Mouse (Mus musculus) forelimb bud, embryonic 11.5 days (tissue): ENCODE measurements around the gene Ror2.

Experiments used
- DNase-seq: peaks from one replicate; pipeline ENCODE4 v3.0.0-alpha.2; 2012; ENCODE audit warnings: low read depth, low spot score

The Ror2 gene

DNA sequence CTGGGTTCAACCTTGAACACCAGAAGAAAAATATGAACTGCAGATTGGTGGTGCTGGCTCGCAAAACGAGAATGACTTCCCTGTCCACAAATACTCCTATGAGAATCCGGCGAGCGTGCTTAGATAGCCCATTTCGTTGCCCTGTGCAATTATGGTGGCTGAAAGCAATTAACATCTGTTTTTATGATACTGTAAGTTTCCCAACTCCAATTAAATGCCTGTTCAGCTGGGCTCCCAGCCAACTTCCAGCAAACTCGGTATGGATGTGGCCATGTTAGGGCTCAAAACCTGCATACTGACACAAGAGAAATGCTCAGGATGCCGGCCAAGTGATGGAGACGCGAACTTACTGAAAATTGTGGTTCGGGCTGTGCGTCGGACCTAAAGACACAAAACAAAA, 155.4 kb downstream of the Ror2 start:
- no peak for DNase-seq

DNA sequence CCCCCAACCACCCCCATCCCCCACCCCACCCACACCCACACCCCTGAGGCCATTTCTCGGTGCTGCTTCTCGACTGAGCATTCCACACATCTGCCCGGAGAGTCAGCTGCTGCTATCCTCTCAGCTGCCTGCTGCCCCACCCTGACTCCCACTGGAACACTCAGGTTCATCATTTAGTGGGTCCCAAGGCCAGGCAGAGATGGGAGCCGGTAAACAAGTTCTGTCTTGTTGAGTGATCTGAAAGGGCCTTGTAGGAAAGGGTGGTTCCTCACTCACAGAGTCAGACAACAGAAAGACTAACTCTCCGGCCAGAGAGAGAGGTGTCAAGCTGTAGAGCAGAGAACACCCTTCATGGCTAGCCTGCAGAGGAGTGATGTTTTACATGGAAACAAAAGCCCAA, 155.9 kb downstream of the Ror2 start:
- no peak for DNase-seq

- DNase-seq: no peak
These were observed 160.3 kb downstream of the Ror2 start for GRCm38 (mm10) chr13:53125627-53126026.

- no peak for DNase-seq
These were observed 163.8 kb downstream of the Ror2 start for GRCm38 (mm10) chr13:53122085-53122484.

DNA sequence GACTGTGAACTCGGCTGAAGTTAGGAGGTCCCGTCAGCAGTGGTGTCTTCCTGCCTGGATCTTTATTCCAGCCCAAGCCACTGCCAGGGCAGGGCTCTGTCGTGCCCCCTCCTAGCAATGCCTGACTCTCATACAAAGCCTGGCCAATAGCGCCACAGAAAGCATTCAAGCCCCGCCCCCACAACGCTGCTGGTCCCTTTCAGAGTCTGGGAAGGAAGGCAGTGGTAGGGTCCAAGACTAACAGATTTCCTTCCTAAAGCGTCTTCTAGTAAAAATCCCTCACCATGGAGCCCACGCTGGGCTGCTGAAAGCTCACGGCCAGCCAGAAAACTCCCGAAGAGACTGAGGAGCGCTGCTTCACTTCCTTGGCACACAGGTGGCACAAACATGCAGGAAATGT, 165.0 kb downstream of the Ror2 start:
- DNase-seq: no peak

GRCm38 (mm10) chr13:53119586-53120426, 166.1 kb downstream of the Ror2 start:
- DNase-seq: peak; percentile 93

DNA sequence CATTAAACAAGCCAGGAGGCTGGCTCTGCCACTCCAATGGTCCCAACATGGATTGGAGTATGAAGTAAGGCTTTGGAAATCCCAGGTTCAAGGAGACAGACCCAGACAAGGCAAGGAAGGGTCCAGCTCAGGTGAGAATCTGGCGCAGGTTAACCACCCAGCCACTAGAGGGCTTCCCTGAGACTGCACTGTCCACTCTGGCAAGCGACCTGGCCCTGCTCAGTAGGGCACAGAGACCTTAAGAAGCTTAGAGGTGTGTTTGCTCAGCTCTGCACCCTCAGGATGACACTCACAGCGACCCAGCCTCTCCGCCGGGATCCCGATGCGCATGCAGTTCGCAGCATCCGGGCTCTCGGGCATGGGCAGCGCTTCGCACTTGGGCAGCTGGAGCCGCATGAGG, 167.5 kb downstream of the Ror2 start:
- no peak for DNase-seq

DNA sequence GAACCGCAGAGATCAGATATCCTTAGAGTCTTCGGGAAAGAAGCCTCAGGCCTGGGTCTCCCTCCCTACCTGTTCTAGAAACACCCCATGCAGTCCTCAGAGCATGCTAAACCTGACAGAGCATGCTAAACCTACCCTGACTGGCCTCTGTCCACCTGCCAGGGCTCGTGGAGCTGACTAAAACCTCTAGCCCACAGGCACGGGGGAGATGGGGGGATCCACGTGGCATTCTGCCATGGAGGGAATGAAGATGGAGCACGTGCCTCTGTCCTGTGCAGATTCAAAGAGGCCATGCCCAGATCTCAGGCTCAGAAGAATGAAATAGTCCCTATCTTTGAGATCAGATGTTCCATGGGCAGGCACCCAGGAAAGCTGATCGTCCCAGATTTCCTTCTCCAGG, 168.0 kb downstream of the Ror2 start:
- no peak for DNase-seq

DNA sequence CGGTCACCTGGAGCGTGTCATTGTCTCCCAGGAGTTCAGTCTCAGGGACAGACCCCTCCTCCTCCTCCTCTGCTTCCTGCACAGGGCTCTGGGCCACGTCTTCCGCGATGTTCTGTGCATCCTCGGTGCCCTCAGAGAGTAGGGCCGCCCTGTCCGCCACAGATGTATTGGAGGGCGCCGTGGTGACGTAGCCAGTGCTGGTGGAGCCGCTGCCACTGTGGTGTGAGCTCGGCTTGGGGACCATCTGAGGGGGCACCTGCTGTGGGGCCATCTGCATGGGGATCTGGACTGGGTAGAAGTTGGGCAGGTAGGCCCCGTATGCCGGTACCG, 175.7 kb downstream of the Ror2 start:
- DNase-seq: no peak

- peak; percentile 98 for DNase-seq
These were observed 176.2 kb downstream of the Ror2 start for GRCm38 (mm10) chr13:53109560-53110248.

DNA sequence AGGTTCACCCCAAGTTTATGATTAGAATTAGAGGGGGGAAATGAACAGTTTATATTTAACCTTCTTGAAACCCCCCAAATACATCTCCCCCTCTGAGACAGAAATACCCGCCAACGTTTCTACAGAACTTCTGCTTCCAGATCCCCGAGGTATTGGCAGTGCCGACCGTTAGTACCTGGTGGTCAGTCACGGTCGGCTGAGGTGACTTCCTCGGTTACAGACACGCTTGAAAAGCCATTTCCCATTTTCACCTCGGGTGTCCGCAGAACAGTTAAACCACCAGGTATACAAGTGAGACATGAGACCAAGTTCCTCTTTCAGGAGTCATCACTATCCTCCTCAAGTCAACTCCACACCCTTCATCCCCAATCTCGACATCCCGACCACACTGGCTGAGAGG, 179.2 kb downstream of the Ror2 start:
- no peak for DNase-seq

DNA sequence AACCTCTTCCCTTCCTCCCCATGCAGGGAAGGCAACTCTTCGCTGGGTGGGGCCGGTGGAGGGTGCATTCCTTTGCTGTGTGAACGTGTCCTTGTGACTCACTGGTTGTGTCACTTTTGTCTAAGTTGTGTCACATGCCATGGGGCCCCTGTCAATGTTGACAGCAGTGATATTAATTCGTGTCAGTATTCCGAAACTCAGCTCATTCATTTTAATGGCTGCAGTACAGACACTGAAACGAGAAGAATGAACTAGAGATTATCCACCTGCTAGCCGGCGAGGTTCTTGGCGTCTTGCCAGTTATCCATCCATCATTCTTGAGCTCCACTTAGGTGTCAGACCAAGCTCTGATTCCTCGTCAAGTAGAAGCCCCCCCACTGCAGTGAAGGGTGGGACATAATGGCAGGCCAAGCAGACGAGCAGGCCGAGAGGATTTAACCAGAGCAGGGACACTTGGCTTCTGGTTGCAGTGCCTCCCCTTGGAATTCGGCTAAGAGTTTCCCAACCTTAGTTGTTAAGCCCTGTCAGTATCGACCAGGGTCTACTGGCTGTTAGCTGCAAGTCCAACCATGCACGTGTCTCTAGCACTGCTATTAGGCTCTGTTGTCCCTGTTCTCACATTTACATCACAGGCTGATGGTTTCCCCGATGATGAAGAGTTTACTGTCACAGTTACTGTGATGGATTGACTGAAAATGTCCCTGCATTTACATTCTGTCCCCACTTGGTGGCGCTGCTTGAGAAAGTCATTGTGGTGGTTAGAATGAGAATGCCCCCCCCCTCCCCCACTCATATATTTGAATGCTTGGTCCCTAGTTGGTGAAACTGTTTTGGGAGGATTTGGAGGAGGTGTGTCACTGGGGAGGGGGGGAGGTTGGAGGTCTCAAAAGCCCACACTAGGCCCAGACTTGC, 185.9 kb downstream of the Ror2 start:
- DNase-seq: no peak

GRCm38 (mm10) chr13:53096615-53097014, 189.3 kb downstream of the Ror2 start:
- peak; percentile 53 for DNase-seq

DNA sequence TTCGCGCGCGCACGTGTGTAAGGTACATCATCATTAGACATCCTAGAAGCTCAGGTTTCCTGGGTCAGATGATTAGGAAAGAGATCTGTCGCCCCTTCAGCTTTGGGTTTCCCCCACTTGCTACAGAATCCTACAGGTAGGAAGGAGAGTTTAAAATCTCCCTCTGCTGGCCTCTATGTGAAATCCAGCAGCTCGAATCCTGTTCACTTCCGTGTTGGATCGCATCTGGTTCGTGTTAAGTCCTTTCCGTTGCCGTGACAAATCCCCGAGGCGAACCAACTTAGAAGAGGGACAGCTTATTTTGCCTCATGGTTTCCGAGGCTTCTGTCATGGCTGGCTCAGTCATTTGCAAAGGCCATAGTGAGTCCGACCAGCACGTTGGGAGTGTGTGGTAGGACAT, 190.7 kb downstream of the Ror2 start:
- DNase-seq: peak; percentile 84

- DNase-seq: no peak
These were observed 191.3 kb downstream of the Ror2 start for GRCm38 (mm10) chr13:53094658-53095057.

GRCm38 (mm10) chr13:53093407-53093806, 192.5 kb downstream of the Ror2 start:
- no peak for DNase-seq

DNA sequence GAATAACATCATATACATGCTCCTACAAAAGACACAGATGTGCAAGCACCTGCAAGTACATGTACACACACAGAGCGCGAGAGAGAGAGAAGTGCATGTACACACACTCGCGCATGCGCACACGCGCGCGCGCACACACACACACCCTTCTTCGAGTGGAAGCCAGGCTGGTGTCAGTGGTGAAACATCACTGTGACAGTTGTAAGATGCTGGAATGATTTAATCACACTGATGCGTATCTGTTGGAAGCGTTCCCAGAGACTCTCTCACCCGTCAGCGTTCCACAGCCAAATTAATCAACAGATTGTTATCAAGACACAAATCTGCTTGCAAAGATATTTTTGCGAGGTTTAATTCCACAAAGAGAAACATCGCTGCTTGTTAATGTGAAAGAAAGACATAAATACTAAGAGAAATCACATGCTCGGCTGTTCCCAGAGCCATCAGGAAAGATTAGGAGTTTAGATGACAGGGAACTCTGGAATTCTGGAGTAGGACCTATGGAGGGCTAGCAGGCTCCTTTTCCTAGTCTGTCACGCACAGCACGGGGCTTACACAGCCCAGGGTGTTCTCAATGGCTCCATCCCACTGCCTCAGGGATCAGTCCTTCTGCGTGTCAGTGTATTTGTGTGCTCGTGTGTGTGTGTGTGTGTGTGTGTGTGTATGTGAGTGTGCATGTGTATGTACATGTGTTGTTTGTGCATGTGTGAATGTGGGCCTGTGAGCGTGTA, 199.2 kb downstream of the Ror2 start:
- DNase-seq: no peak

GRCm38 (mm10) chr13:53081846-53082245, 204.1 kb downstream of the Ror2 start:
- DNase-seq: no peak

DNA sequence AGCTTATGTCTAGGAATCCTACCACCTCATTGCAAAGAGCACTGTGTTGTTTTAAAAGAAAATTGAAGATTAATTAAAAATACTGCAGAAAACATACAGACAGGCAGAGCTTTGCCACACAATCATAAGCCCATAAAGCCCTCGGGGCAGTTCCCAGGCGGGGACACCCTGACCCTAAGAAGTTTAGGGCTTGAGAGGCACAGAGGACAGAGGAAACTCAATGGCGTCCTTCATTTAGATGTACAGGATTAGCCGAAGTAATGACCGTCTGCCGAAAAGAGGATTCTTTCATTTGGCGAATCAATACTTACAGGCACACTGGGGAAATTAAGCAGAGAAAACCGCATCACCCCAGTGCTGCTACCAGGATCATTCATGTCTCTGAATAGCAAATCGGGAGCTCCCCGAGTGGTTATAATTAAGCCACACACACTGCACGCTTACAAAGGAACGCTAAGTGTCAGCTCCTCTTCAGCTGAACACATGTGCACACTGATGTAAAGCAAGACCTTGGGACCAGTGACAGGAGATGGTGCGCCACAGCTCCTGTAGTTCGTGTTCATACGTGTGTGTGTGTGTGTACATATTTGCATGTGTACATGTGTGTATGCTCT, 208.1 kb downstream of the Ror2 start:
- no peak for DNase-seq

DNA sequence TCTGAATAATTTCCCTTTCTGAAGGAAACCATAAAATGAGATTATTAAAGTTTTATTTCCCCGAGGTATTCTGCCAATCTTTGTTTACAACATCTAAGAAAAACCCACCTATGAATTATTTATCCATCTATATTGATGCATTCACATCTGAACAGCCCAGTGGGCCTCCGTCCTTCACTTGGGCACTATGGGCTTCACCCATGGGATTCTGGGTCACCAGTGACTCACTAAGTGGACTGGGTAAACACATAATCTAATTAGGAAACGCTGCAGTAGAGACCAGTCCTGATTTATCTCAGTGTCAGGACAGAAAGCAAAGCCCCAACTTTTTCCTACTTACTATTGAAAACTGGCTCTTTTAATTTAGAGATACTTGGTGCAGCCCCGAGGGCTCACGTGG, 210.9 kb downstream of the Ror2 start:
- no peak for DNase-seq

GRCm38 (mm10) chr13:53069076-53069690, 216.7 kb downstream of the Ror2 start:
- no peak for DNase-seq
